Mouse (Mus musculus) forebrain, embryonic 15.5 days (tissue): Measurements from ENCODE around the gene Gatad2a. TPM values are rescaled to one million over a fixed set of nuclear protein-coding genes. Genes with fewer than 3 reads are reported as not detected.

ENCODE experiments used
- ATAC-seq: fragments of 200-750 bp; cut with Nextera tagmentation; replicated peaks from 2 replicates; pipeline ENCODE4 v1.8.0; 2017; ENCODE audit warnings: mild to moderate bottlenecking, moderate TSS enrichment, moderate library complexity
- H3K27ac ChIP-seq: fragments of 300-500 bp; sonication (generic); replicated peaks from 2 replicates; pipeline ENCODE4 v1.5.1; 2015; ENCODE audit warnings: mild to moderate bottlenecking, inconsistent platforms
- H3K27me3 ChIP-seq: fragments of 300-500 bp; sonication (generic); 2 replicates; pipeline ENCODE4 v1.6.1; 2015; ENCODE audit warnings: inconsistent platforms
- H3K36me3 ChIP-seq: fragments of 300-500 bp; sonication (generic); 2 replicates; pipeline ENCODE4 v1.6.1; 2015; ENCODE audit warnings: mild to moderate bottlenecking, inconsistent platforms
- H3K4me1 ChIP-seq: fragments of 300-500 bp; sonication (generic); 2 replicates; pipeline ENCODE4 v1.6.1; 2015; ENCODE audit warnings: inconsistent platforms
- H3K4me2 ChIP-seq: fragments of 300-500 bp; sonication (generic); replicated peaks from 2 replicates; pipeline ENCODE4 v1.6.1; 2015; ENCODE audit warnings: mild to moderate bottlenecking, inconsistent platforms
- H3K4me3 ChIP-seq: fragments of 300-500 bp; sonication (generic); 2 replicates; pipeline ENCODE4 v1.5.1; 2015; ENCODE audit warnings: mild to moderate bottlenecking, inconsistent platforms
- H3K9ac ChIP-seq: fragments of 300-500 bp; sonication (generic); replicated peaks from 2 replicates; pipeline ENCODE4 v1.6.1; 2015; ENCODE audit warnings: mild to moderate bottlenecking, inconsistent platforms
- H3K9me3 ChIP-seq: fragments of 300-500 bp; sonication (generic); 2 replicates; pipeline ENCODE4 v1.6.1; 2016; ENCODE audit warnings: inconsistent platforms
- WGBS: fragments of 180-500 bp; shearing (Covaris S2); methylation state at CpG from one replicate; pipeline ENCODE4 v1.1.7; 2015; ENCODE audit warnings: mixed read lengths; 5-methylcytosine and 5-hydroxymethylcytosine counted together
- polyA plus RNA-seq: library from polyadenylated mRNA; unstranded; fragments of >200 nt; fragmentation: Nextera tagmentation; extraction: Ambion mirVana; gene quantifications from 2 replicates; pipeline ENCODE4 v1.2.1, GENCODE M21; 2015

Gatad2a gene
- polyA plus RNA-seq, 1 experiment from 2014 or later = 28.3 TPM

DNA sequence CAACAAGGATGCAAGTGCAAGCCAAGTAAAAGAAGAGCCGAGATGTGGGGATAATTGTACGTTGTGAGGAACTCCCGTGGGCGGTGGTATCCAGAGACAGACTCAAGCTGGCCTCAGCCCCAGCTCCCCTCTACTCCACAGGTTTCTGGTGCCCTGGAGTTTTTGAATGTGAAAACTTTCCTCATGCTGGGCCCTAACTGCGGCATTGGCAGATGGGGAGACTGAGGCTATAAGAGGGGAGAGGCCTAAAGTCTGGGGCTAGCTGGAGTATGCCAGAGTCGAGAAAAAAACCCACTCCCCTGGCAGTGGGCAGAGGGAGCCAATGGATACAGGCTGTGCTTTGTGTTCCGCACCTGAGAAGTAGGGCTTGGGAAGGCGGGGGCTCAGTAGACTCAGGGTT lies 92.1 kb downstream of the Gatad2a start:
- Histone ChIP-seq H3K4me2 (no peak overlapping the region), H3K27ac (no peak overlapping the region), H3K4me1 (peaks cover 37% of the 10 kb centered on the region), H3K27me3 (no peaks in the 10 kb centered on the region), H3K9ac (no peak overlapping the region), H3K9me3 (no peaks in the 10 kb centered on the region), H3K36me3 (peaks cover 15% of the 10 kb centered on the region; the same call in 1 of the 2 replicates), H3K4me3 (no peak overlapping the region)
- WGBS = 79% methylated on average over 8 of the region's 8 CpGs
- no peak for ATAC-seq

DNA sequence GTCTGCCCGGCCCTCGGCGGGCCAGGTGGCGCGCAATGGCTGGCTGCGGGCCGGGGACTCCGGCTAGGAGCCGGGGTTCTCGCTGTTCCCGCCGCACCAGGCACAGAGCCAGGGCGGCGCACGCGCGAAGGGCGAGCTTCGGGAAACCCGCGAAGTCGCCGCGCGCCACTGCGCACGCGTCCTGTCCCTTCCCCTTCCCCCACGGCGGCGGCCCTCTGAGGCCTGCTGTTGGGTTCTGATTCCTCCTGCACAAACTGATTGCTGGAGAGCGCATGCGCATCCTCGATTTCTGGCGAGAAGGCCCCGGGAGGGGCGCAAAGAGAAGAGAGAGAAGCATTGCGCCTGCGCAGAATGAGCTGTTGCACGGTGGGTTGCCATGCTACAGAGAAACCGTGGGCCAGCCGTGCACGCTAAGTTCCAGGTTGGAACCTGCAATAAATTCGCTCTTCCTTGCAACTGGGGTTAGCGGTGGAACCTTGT lies 93.1 kb downstream of the Gatad2a start:
- Histone ChIP-seq H3K4me2 (peak overlapping the region; percentile 97), H3K9me3 (no peaks in the 10 kb centered on the region), H3K4me1 (peaks cover 37% of the 10 kb centered on the region), H3K27ac (peak overlapping the region; percentile 89), H3K9ac (peak overlapping the region; percentile 65), H3K27me3 (no peaks in the 10 kb centered on the region), H3K36me3 (peaks cover 8% of the 10 kb centered on the region; the same call in 1 of the 2 replicates), H3K4me3 (peak overlapping the region; percentile 62)
- WGBS = under 1% methylated on average over 43 of the region's 45 CpGs
- peak; percentile 90 for ATAC-seq

DNA sequence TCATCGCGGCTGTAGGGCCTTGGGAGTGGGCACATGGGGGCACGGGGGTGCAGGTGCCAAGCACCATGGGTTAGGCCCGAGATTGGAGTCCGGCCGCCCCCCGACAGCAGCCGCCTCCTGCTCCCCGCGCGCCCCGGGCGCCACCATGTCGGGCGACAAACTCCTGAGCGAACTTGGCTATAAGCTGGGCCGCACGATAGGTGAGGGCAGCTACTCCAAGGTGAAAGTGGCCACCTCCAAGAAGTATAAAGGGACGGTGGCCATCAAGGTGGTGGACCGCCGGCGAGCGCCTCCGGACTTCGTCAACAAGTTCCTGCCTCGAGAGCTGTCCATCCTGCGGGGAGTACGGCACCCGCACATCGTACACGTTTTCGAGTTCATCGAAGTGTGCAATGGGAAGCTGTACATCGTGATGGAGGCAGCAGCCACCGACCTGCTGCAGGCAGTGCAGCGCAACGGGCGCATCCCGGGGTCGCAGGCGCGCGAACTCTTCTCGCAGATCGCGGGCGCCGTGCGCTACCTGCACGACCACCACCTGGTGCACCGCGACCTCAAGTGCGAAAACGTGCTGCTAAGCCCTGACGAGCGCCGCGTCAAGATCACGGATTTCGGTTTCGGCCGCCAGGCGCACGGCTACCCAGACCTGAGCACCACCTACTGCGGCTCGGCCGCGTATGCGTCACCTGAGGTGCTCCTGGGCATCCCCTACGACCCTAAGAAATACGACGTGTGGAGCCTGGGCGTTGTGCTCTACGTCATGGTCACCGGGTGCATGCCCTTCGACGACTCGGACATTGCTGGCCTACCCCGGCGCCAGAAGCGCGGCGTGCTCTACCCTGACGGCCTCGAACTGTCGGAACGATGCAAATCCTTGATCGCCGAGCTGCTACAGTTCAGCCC lies 93.8 kb downstream of the Gatad2a start, which contains the start of the genes Tssk6, Ndufa13 and Yjefn3:
Gene Tssk6, plus strand, starts transcription at position 22 of the 900 bp plus-strand sequence.
Gene Ndufa13, minus strand, starts transcription at position 396 of the 900 bp plus-strand sequence.
Gene Yjefn3, minus strand, starts transcription at position 550 of the 900 bp plus-strand sequence.
- peak within 1 kb of the TSS; percentile 62 for H3K4me3 ChIP-seq
- no peaks in the 10 kb centered on the region for H3K9me3 ChIP-seq
- peaks cover 2% of the 10 kb centered on the region; the same call in 1 of the 2 replicates for H3K36me3 ChIP-seq
- peak within 1 kb of the TSS; percentile 74 for H3K9ac ChIP-seq
- H3K27ac ChIP-seq = peak within 1 kb of the TSS; percentile 89
- H3K27me3 ChIP-seq = no peaks in the 10 kb centered on the region
- peak within 1 kb of the TSS; percentile 97 for H3K4me2 ChIP-seq
- ATAC-seq = peak; percentile 6
- peaks cover 40% of the 10 kb centered on the region for H3K4me1 ChIP-seq
- 6% methylated on average over 89 of the region's 89 CpGs for WGBS

DNA sequence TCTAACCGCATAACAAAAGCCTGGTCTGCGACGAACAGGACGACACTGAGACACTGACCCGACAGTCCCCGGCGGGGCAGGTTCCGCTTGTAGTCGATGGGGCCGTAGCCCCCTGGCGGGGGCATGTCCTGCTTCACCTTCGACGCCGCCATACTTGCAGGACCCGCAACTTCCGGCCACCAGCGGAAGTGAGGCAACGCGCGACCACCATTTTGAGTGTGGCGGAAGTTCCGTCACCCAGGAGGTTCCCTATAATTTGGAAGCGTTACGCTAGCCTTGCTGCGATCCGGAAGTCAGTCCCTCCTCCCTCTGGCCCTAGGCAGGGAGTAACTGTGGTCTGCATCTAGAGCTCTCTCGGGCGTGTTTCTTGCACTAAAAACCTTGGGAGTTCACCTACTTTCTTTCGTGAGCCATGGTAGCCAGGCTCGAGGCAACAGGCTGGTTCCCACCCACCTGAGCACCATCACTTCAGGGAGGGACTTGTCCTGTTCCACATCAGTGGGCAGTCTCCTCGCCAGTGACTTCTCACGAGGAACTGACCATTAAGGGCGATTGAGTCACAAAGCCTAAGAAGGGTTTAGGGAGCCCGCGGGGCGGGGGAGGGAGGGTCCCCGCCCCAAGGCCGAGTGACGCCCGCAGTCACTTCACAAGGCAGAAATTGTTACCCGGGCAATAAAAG lies 94.6 kb downstream of the Gatad2a start:
- Histone ChIP-seq H3K36me3 (no peaks in the 10 kb centered on the region), H3K27ac (peak overlapping the region; percentile 89), H3K9me3 (no peaks in the 10 kb centered on the region), H3K4me2 (peak overlapping the region; percentile 97), H3K27me3 (no peaks in the 10 kb centered on the region), H3K4me3 (peak overlapping the region; percentile 62), H3K9ac (peak overlapping the region; percentile 74), H3K4me1 (peaks cover 43% of the 10 kb centered on the region)
- peak; percentile 69 for ATAC-seq
- 2% methylated on average over 41 of the region's 41 CpGs for WGBS

DNA sequence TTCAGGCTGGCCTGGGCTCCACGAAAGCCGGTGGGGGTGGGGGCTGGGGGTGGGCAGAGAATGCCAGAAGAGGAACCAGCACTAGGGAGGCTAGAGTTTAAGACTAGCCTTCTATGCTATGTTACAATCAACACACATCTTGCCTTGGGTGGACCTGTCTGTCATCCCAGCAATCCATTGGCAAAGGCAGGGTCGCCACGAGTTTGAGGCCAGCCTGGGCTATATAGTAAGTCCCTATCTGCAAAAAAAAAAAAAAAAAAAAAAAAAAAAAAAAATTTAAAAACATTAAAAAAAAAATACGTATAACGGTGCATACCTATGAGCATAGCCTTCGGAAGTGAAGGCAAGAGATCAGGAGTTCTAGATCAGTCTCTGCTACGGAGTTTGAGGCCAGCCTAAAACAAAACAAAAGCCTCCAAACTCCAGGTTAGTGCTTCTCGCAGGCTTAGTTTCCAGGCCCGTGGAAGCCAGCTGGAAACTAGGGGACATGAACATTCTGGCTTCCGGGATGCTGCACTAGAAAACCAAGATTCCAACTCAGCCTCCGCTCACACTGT lies 95.2 kb downstream of the Gatad2a start:
- no peak for ATAC-seq
- Histone ChIP-seq H3K4me1 (peaks cover 43% of the 10 kb centered on the region), H3K4me2 (peak overlapping the region; percentile 97), H3K4me3 (peak overlapping the region; percentile 62), H3K9ac (peak overlapping the region; percentile 74), H3K36me3 (no peaks in the 10 kb centered on the region), H3K27ac (peak overlapping the region; percentile 89), H3K27me3 (no peaks in the 10 kb centered on the region), H3K9me3 (no peaks in the 10 kb centered on the region)
- WGBS = 19% methylated on average over 12 of the region's 12 CpGs

DNA sequence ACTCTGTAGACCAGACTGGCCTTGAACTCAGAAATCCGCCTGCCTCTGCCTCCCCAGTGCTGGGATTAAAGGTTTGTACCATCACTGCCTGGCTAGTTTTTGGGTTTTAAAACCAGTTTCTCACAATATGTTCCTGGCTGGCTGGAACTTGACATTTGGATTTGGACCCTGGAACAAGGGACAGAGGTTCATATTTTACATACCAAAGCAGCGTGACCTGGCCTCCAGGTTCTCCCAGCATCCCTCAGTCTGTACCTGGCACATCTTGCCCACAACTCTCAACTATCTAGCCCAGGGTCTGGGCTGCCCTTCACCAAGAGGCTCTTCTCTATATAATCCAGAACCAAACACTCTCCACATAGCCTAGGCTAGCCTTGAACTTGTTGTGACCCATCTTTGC lies 96.3 kb downstream of the Gatad2a start:
- Histone ChIP-seq H3K36me3 (no peaks in the 10 kb centered on the region), H3K27me3 (no peaks in the 10 kb centered on the region), H3K4me3 (no peak overlapping the region), H3K9me3 (no peaks in the 10 kb centered on the region), H3K9ac (no peak overlapping the region), H3K27ac (no peak overlapping the region), H3K4me2 (no peak overlapping the region), H3K4me1 (peaks cover 43% of the 10 kb centered on the region)
- no peak for ATAC-seq
- 93% methylated on average over 2 of the region's 2 CpGs for WGBS

DNA sequence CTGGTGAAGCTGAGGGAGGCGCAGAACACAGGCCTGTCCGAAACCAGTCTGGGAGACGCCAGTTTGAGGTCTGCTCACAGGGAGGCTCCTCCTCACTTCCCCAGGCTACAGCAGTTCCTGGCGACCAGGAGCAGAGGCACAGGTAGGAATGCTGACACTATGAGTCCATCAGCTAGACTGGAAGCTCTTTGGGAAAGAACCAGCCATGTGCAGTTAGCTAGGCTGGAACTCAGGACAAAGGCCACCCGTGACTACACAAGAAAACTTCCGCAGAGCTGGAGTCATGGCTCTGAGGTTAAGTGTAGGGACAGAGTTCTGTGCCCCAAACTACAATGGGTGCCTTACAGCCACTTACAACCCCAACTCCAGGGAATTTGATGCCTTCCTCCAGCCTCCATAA lies 98.3 kb downstream of the Gatad2a start:
- no peak for ATAC-seq
- Histone ChIP-seq H3K27me3 (no peaks in the 10 kb centered on the region), H3K9ac (no peak overlapping the region), H3K4me3 (no peak overlapping the region), H3K36me3 (no peaks in the 10 kb centered on the region), H3K4me1 (peaks cover 38% of the 10 kb centered on the region), H3K4me2 (no peak overlapping the region), H3K9me3 (no peaks in the 10 kb centered on the region), H3K27ac (no peak overlapping the region)
- WGBS = 85% methylated on average over 6 of the region's 6 CpGs

DNA sequence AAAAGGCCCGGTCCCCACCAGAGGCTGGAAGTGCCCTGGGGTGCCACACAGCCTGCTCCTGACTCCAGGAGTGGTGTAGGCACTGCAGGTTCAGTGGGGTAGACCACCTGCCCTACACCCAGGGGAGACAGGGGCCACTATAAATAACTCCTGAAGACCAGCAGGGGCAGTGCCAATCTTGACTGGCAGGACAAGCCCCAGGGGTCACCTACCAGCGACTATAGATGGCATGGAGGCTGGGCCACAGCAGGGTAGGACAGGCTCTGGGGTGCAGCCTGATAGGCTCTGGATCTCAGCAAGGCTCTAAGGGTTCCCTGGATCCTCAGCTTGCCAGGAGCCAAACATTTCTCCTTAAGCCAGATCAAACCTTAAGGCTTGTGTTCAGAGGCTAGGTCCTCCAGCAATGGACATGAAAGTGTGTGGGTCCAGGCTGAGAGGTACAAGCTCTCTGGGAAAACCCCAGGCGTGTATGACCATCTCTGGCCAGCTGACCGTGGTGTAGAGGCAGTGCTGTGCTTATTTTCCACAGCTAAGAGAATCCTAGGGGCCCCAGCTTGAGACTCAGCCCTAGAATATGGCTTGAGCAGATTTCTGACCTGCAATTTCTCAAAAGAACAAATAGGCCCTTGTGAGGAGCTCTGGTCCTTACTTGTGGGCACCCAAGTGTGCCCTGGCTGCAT lies 100.3 kb downstream of the Gatad2a start:
- 0 out of 2 replicates have a peak, but pooled peaks cover under 1% of the 10 kb centered on the region for H3K27me3 ChIP-seq
- H3K9me3 ChIP-seq = no peaks in the 10 kb centered on the region
- H3K4me1 ChIP-seq = peaks cover 38% of the 10 kb centered on the region
- 77% methylated on average over 4 of the region's 4 CpGs for WGBS
- H3K4me2 ChIP-seq = no peak overlapping the region
- no peak overlapping the region for H3K27ac ChIP-seq
- no peak overlapping the region for H3K4me3 ChIP-seq
- H3K36me3 ChIP-seq = no peaks in the 10 kb centered on the region
- no peak overlapping the region for H3K9ac ChIP-seq
- ATAC-seq = no peak

DNA sequence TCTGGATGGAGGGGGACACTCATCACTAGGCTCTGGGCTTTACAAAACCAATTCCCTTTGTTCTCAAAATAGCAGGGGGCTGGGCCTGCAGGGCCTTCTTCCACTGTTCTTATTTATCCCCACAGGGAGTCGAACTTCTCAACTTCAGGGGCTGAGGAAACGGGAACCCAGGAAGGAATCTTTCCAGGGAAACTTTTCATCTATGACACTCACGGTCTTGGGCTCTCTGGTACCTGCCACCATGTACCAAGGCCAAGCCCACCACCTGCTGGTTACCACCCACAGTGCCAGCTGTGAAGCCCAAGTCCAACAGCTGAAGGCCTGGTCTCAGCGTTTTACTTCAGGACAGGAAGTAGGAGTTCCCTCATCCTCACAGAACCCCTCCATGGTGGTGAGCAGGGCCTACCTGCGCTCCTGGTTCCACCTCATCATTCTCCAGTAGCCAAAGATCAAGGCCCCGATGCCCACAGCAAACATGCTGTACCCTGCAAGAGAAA lies 101.3 kb downstream of the Gatad2a start:
- no peaks in the 10 kb centered on the region for H3K9me3 ChIP-seq
- H3K4me3 ChIP-seq = no peak overlapping the region
- H3K9ac ChIP-seq = no peak overlapping the region
- H3K36me3 ChIP-seq = no peaks in the 10 kb centered on the region
- H3K4me2 ChIP-seq = no peak overlapping the region
- ATAC-seq = no peak
- peaks cover 32% of the 10 kb centered on the region for H3K4me1 ChIP-seq
- H3K27me3 ChIP-seq = peaks cover 10% of the 10 kb centered on the region
- 50% methylated on average over 6 of the region's 6 CpGs for WGBS
- no peak overlapping the region for H3K27ac ChIP-seq

DNA sequence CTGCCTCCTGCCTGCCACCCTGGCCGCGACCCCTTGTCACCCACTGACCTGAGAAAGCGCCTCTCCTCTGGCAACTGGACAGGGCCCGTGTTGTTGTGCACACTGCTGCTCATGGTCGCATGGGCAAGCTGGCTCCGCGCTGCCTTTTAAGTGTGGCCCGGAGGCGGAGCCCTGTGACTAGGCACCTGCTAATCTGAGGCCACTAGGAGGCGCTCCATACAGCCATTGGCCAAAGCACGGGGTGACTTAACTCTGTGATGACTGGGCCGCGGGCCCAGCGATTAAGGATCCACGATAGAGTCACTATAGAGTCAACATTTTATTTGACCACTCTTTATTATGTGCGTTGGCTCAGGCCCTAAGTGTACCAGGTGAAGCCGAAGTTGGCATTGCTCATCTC lies 102.3 kb downstream of the Gatad2a start:
- 21% methylated on average over 17 of the region's 17 CpGs for WGBS
- Histone ChIP-seq H3K36me3 (no peaks in the 10 kb centered on the region), H3K27ac (no peak overlapping the region), H3K9me3 (no peaks in the 10 kb centered on the region), H3K4me1 (peaks cover 33% of the 10 kb centered on the region), H3K4me2 (no peak overlapping the region), H3K9ac (no peak overlapping the region), H3K4me3 (no peak overlapping the region), H3K27me3 (peaks cover 20% of the 10 kb centered on the region)
- no peak for ATAC-seq

DNA sequence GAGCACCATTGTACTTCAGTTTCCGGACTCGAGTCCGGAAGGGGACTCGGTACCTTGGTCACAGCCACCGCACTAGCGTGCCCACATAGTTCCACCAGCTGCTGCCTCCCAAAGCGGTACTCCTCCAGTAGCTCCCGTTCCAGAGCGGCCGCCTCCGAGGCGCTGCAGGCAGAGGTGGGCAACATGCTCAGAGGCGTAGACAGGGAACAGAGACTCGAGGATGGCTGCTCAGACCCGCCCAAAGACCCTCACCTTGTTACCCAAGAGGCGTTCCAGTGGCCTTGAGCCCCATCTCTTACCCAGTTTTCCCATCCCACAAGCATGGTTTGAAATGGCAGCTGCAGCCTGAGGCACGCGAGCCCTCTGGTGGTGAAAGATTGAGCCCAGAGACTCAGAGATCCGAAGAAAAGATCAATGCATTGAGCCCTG lies 105.4 kb downstream of the Gatad2a start:
- ATAC-seq = peak; percentile 14
- Histone ChIP-seq H3K36me3 (no peaks in the 10 kb centered on the region), H3K4me2 (peak overlapping the region; percentile 12; the same call in 1 of the 2 replicates), H3K27ac (no peak overlapping the region), H3K4me1 (peaks cover 54% of the 10 kb centered on the region), H3K27me3 (peaks cover 50% of the 10 kb centered on the region), H3K4me3 (no peak overlapping the region), H3K9ac (no peak overlapping the region; the same call in 1 of the 2 replicates), H3K9me3 (no peaks in the 10 kb centered on the region)
- 33% methylated on average over 19 of the region's 19 CpGs for WGBS
